Mouse (Mus musculus): Measurements from ENCODE around the gene Prps1. TPM values are rescaled to one million over a fixed set of nuclear protein-coding genes. Genes with fewer than 3 reads are reported as not detected.

The Prps1 gene
- polyA plus RNA-seq, 1 experiment from 2014 or later = 32.0 TPM

- no peak overlapping the region for H3K9ac ChIP-seq (ENCODE audit: low read length)
- ATAC-seq (ENCODE audit: insufficient read depth, low FRiP score) = no peak
- H3K9me3 ChIP-seq (replicated peaks; ENCODE audit: control insufficient read depth, low read length) = no peaks in the 10 kb centered on the region
Measured at GRCm38 (mm10) chrX:140437906-140438305, 18.5 kb upstream of the Prps1 start.

GRCm38 (mm10) chrX:140445551-140445950 lies 10.9 kb upstream of the Prps1 start:
- no peak overlapping the region for H3K9ac ChIP-seq (ENCODE audit: low read length)
- 77% methylated on average over 13 of the region's 13 CpGs for WGBS

More at GRCm38 (mm10) chrX:140437906-140438305, 18.5 kb upstream of the Prps1 start:
- Histone ChIP-seq H3K4me3 (replicated peaks; ENCODE audit: low read length) (no peak overlapping the region), H3K4me2 (ENCODE audit: low read depth, low read length) (no peak overlapping the region), H3K36me3 (ENCODE audit: control insufficient read depth, insufficient read depth, low read length) (no peaks in the 10 kb centered on the region), H3K27ac (ENCODE audit: low read length) (no peak overlapping the region), H3K4me1 (ENCODE audit: control insufficient read depth, insufficient read depth, low read length) (no peaks in the 10 kb centered on the region), H3K27me3 (ENCODE audit: control insufficient read depth, insufficient read depth, low read length) (no peaks in the 10 kb centered on the region; the same call in 1 of the 2 replicates)

GRCm38 (mm10) chrX:140450071-140450470 lies 6.3 kb upstream of the Prps1 start:
- H3K27me3 ChIP-seq (ENCODE audit: control insufficient read depth, insufficient read depth, low read length) = no peaks in the 10 kb centered on the region; the same call in 1 of the 2 replicates
- no peak for ATAC-seq (ENCODE audit: insufficient read depth, low FRiP score)
- H3K9ac ChIP-seq (ENCODE audit: low read length) = no peak overlapping the region
- 63% methylated on average over 3 of the region's 3 CpGs for WGBS
- H3K9me3 ChIP-seq (replicated peaks; ENCODE audit: control insufficient read depth, low read length) = no peaks in the 10 kb centered on the region
- H3K4me2 ChIP-seq (ENCODE audit: low read depth, low read length) = no peak overlapping the region
- H3K36me3 ChIP-seq (ENCODE audit: control insufficient read depth, insufficient read depth, low read length) = no peaks in the 10 kb centered on the region
- no peaks in the 10 kb centered on the region for H3K4me1 ChIP-seq (ENCODE audit: control insufficient read depth, insufficient read depth, low read length)
- H3K27ac ChIP-seq (ENCODE audit: low read length) = no peak overlapping the region
- H3K4me3 ChIP-seq (replicated peaks; ENCODE audit: low read length) = no peak overlapping the region

More at GRCm38 (mm10) chrX:140445551-140445950, 10.9 kb upstream of the Prps1 start:
- no peaks in the 10 kb centered on the region for H3K9me3 ChIP-seq (replicated peaks; ENCODE audit: control insufficient read depth, low read length)
- no peak overlapping the region for H3K27ac ChIP-seq (ENCODE audit: low read length)
- H3K36me3 ChIP-seq (ENCODE audit: control insufficient read depth, insufficient read depth, low read length) = no peaks in the 10 kb centered on the region
- no peaks in the 10 kb centered on the region; the same call in 1 of the 2 replicates for H3K27me3 ChIP-seq (ENCODE audit: control insufficient read depth, insufficient read depth, low read length)
- H3K4me3 ChIP-seq (replicated peaks; ENCODE audit: low read length) = no peak overlapping the region
- H3K4me1 ChIP-seq (ENCODE audit: control insufficient read depth, insufficient read depth, low read length) = no peaks in the 10 kb centered on the region
- no peak for ATAC-seq (ENCODE audit: insufficient read depth, low FRiP score)
- no peak overlapping the region for H3K4me2 ChIP-seq (ENCODE audit: low read depth, low read length)

GRCm38 (mm10) chrX:140456751-140457491 lies 508 bp downstream of the Prps1 start:
- H3K27me3 ChIP-seq (ENCODE audit: control insufficient read depth, insufficient read depth, low read length) = no peaks in the 10 kb centered on the region; the same call in 1 of the 2 replicates
- WGBS = 16% methylated on average over 39 of the region's 39 CpGs

GRCm38 (mm10) chrX:140457502-140457901 lies 1.1 kb downstream of the Prps1 start:
- Histone ChIP-seq H3K4me2 (ENCODE audit: low read depth, low read length) (peak overlapping the region; percentile 67), H3K4me3 (replicated peaks; ENCODE audit: low read length) (peak overlapping the region; percentile 59), H3K27ac (ENCODE audit: low read length) (no peak overlapping the region), H3K9ac (ENCODE audit: low read length) (0 out of 2 replicates have a peak overlapping the region, but pooled peaks have one; percentile 65), H3K36me3 (ENCODE audit: control insufficient read depth, insufficient read depth, low read length) (no peaks in the 10 kb centered on the region), H3K4me1 (ENCODE audit: control insufficient read depth, insufficient read depth, low read length) (no peaks in the 10 kb centered on the region), H3K27me3 (ENCODE audit: control insufficient read depth, insufficient read depth, low read length) (no peaks in the 10 kb centered on the region; the same call in 1 of the 2 replicates), H3K9me3 (replicated peaks; ENCODE audit: control insufficient read depth, low read length) (no peaks in the 10 kb centered on the region)
- 20% methylated on average over 12 of the region's 12 CpGs for WGBS
- no peak for ATAC-seq (ENCODE audit: insufficient read depth, low FRiP score)

More at GRCm38 (mm10) chrX:140456751-140457491, 508 bp downstream of the Prps1 start:
- Histone ChIP-seq H3K4me2 (ENCODE audit: low read depth, low read length) (peak overlapping the region; percentile 67), H3K9ac (ENCODE audit: low read length) (peak overlapping the region; percentile 65), H3K4me3 (replicated peaks; ENCODE audit: low read length) (peak overlapping the region; percentile 59), H3K9me3 (replicated peaks; ENCODE audit: control insufficient read depth, low read length) (no peaks in the 10 kb centered on the region), H3K36me3 (ENCODE audit: control insufficient read depth, insufficient read depth, low read length) (no peaks in the 10 kb centered on the region), H3K27ac (ENCODE audit: low read length) (no peak overlapping the region), H3K4me1 (ENCODE audit: control insufficient read depth, insufficient read depth, low read length) (no peaks in the 10 kb centered on the region)
- peak; percentile 32; the same call in 1 of the 2 replicates for ATAC-seq (ENCODE audit: insufficient read depth, low FRiP score)

- Histone ChIP-seq H3K27ac (ENCODE audit: low read length) (no peak overlapping the region), H3K27me3 (ENCODE audit: control insufficient read depth, insufficient read depth, low read length) (no peaks in the 10 kb centered on the region; the same call in 1 of the 2 replicates), H3K9me3 (replicated peaks; ENCODE audit: control insufficient read depth, low read length) (no peaks in the 10 kb centered on the region), H3K4me1 (ENCODE audit: control insufficient read depth, insufficient read depth, low read length) (no peaks in the 10 kb centered on the region), H3K36me3 (ENCODE audit: control insufficient read depth, insufficient read depth, low read length) (no peaks in the 10 kb centered on the region), H3K4me2 (ENCODE audit: low read depth, low read length) (no peak overlapping the region), H3K9ac (ENCODE audit: low read length) (no peak overlapping the region), H3K4me3 (replicated peaks; ENCODE audit: low read length) (no peak overlapping the region)
- no peak for ATAC-seq (ENCODE audit: insufficient read depth, low FRiP score)
- WGBS = 88% methylated on average over 6 of the region's 6 CpGs
Measured at GRCm38 (mm10) chrX:140478231-140478630, 21.8 kb downstream of the Prps1 start.

GRCm38 (mm10) chrX:140479171-140479570 lies 22.8 kb downstream of the Prps1 start:
- no peak overlapping the region for H3K4me3 ChIP-seq (replicated peaks; ENCODE audit: low read length)
- H3K27ac ChIP-seq (ENCODE audit: low read length) = no peak overlapping the region
- H3K4me1 ChIP-seq (ENCODE audit: control insufficient read depth, insufficient read depth, low read length) = no peaks in the 10 kb centered on the region
- no peaks in the 10 kb centered on the region; the same call in 1 of the 2 replicates for H3K27me3 ChIP-seq (ENCODE audit: control insufficient read depth, insufficient read depth, low read length)
- no peak for ATAC-seq (ENCODE audit: insufficient read depth, low FRiP score)
- H3K9ac ChIP-seq (ENCODE audit: low read length) = no peak overlapping the region
- H3K36me3 ChIP-seq (ENCODE audit: control insufficient read depth, insufficient read depth, low read length) = no peaks in the 10 kb centered on the region
- H3K4me2 ChIP-seq (ENCODE audit: low read depth, low read length) = no peak overlapping the region
- H3K9me3 ChIP-seq (replicated peaks; ENCODE audit: control insufficient read depth, low read length) = no peaks in the 10 kb centered on the region
- 67% methylated on average over 5 of the region's 5 CpGs for WGBS

GRCm38 (mm10) chrX:140489174-140489573 lies 32.8 kb downstream of the Prps1 start:
- no peak overlapping the region for H3K9ac ChIP-seq (ENCODE audit: low read length)
- H3K4me1 ChIP-seq (ENCODE audit: control insufficient read depth, insufficient read depth, low read length) = no peaks in the 10 kb centered on the region
- no peak for ATAC-seq (ENCODE audit: insufficient read depth, low FRiP score)
- no peak overlapping the region for H3K27ac ChIP-seq (ENCODE audit: low read length)
- H3K36me3 ChIP-seq (ENCODE audit: control insufficient read depth, insufficient read depth, low read length) = no peaks in the 10 kb centered on the region
- H3K9me3 ChIP-seq (replicated peaks; ENCODE audit: control insufficient read depth, low read length) = no peaks in the 10 kb centered on the region
- H3K4me3 ChIP-seq (replicated peaks; ENCODE audit: low read length) = no peak overlapping the region
- WGBS = 85% methylated on average over 1 of the region's 1 CpGs
- peaks cover 10% of the 10 kb centered on the region; the same call in 1 of the 2 replicates for H3K27me3 ChIP-seq (ENCODE audit: control insufficient read depth, insufficient read depth, low read length)
- no peak overlapping the region for H3K4me2 ChIP-seq (ENCODE audit: low read depth, low read length)

- Histone ChIP-seq H3K27ac (ENCODE audit: low read length) (no peak overlapping the region), H3K9me3 (replicated peaks; ENCODE audit: control insufficient read depth, low read length) (no peaks in the 10 kb centered on the region), H3K4me1 (ENCODE audit: control insufficient read depth, insufficient read depth, low read length) (no peaks in the 10 kb centered on the region), H3K9ac (ENCODE audit: low read length) (no peak overlapping the region), H3K27me3 (ENCODE audit: control insufficient read depth, insufficient read depth, low read length) (peaks cover 10% of the 10 kb centered on the region; the same call in 1 of the 2 replicates), H3K4me3 (replicated peaks; ENCODE audit: low read length) (no peak overlapping the region), H3K4me2 (ENCODE audit: low read depth, low read length) (no peak overlapping the region), H3K36me3 (ENCODE audit: control insufficient read depth, insufficient read depth, low read length) (no peaks in the 10 kb centered on the region)
- ATAC-seq (ENCODE audit: insufficient read depth, low FRiP score) = no peak
- WGBS = 82% methylated on average over 3 of the region's 3 CpGs
Measured at GRCm38 (mm10) chrX:140490203-140490602, 33.8 kb downstream of the Prps1 start.
